Mouse (Mus musculus): Measurements from ENCODE around the gene Tmem135.

GRCm38 (mm10) chr7:89382892-89383291, 21.1 kb downstream of the Tmem135 start:
- TF ChIP-seq TAL1 (conservative IDR thresholded peaks at IDR 0.05; ENCODE audit: low read depth, low read length) (no peak), CTCF (IDR thresholded peaks at IDR 0.05; ENCODE audit: low read depth, low read length) (no peak), GATA1 (IDR thresholded peaks at IDR 0.05; ENCODE audit: borderline replicate concordance, low read length) (no peak), GATA2 (IDR thresholded peaks at IDR 0.05; ENCODE audit: borderline replicate concordance, low read depth, low read length) (no peak), POLR2AphosphoS5 (IDR thresholded peaks at IDR 0.05; ENCODE audit: insufficient replicate concordance, low read depth, low read length) (no peak)

Measured in G1E (cell line).